Mouse (Mus musculus) heart, adult 9 months (tissue): Measurements from ENCODE around the gene Mdm4.
A peak's percentile ranks its signal among the peaks of the same experiment; 100 is the strongest.

Experiments
- DNase-seq, 2 experiments: peaks; one replicate each; pipeline ENCODE4 v3.0.0; 2022; ENCODE audit warnings: low spot score in 2 of 2

Mdm4 gene

DNA sequence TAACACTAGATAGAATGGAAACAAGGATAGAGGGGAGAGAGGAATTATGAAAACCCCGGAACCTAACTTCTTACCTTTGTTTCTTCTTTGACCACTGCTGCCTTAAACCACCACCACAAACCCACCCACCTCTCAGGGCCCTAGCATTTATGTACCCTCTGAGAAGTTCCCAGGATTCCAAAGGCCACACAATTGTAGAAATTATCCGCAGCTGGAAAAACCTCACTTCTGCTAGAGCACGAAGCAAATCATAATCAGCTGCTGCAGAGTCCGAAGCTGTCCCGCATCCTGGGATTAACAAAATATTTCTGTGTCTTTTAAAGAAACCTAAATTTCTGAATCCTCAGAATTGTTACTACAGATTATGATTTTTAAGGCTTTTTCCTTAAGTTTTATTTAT lies at the start of gene Mdm4:
TSS of gene Mdm4 (minus strand) at position 101 of the 400 bp plus-strand sequence.
- DNase-seq: no peak

DNA sequence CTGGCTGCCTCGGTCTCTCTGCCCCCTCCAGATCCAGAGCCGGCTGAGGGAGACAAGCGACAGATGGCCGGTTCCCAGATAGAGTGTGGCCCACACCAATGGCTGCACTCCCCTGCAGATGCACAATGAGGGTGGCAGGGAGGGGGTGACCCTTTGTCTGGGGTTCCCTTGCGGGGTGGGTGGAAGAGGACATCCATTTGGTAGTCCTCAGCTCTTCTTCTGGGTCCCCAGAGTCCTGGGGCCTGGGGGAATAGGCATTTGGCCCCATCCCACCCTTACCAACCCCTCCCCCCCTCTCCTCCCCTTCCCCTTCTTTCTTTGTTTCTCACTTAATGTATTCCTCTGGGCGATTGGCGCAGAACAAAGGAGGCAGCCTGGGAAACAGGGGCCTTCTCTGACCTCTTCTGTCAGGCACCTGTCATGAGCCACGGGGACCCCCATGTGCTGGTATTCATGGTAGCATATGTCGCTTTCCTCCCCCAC lies 49.8 kb upstream of the Mdm4 start:
- DNase-seq: no peak

DNA sequence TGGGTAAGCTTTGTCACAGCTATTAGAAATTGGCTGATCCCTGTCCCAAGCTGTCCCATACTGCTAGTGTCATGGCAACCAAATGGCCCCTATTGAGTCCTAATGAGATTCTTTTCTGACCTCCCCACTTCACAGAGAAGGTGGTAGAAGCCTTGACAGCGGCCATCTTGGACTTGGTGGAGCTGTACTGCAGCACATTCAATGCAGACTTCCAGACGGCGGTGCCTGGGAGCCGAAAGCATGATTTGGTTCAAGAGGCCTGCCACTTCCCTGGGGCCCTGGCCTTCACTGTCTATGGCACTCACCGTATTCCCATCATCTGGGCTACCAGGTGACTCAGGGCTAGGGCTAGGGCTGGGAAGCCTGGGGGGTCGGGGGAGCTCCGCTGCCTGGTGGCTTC lies 49.1 kb upstream of the Mdm4 start:
- DNase-seq: no peak

DNA sequence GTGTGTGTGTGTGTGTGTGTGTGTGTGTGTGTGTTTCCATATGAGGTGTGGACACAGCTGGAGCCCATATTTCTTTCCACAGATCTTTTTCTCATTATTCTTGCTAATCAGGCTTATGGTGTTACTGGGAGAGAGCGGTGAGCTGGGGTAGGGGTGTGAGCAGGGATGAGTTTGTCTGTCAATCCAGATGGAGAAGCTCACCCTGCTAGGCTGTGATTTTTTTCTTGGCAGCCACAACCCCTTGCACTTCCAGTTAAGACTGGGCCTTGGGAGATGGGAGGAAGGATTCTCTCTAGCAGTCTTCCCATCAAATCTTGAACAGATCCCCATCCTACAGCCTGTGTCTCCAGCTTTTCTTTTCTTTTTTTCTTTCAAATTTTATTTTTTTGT lies 48.0 kb upstream of the Mdm4 start:
- DNase-seq: peak in 1 of 2 experiments; percentile 34

DNA sequence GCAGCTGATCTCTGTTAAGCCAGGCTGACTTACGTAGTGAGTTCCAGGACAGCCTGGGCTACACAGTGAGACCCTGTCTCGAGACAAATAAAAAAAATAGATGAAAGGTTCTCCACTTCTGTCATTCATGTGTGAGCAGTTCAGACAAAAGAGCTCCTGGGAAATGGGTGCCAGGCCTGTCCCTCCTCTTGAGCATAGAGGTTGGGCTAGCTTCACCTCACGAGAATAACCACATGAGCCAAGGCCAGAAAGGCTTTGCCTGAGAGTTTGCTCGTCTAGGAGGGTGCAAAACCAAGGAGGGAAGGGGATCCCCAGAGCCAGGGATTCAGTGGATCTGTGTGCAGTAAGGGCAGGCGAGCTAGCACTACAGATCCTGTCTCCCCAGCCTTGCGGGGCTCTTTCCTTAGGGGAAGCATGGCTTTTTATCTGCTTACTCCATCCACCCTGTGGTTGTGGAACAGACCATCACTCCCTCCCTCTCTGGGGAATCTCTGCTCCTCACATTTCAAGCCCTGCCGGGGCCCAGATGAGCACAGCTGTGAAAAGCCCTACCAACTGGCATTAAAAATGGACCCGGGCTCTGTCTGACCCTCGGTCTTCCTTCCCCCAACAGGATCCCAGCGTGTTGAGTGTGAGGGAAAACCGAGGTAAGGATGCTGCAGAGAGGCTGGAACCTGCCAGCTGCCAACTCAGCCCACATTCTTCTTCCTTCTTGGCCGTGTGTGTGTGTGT lies 47.4 kb upstream of the Mdm4 start:
- DNase-seq: peak in 1 of 2 experiments; percentile 43

DNA sequence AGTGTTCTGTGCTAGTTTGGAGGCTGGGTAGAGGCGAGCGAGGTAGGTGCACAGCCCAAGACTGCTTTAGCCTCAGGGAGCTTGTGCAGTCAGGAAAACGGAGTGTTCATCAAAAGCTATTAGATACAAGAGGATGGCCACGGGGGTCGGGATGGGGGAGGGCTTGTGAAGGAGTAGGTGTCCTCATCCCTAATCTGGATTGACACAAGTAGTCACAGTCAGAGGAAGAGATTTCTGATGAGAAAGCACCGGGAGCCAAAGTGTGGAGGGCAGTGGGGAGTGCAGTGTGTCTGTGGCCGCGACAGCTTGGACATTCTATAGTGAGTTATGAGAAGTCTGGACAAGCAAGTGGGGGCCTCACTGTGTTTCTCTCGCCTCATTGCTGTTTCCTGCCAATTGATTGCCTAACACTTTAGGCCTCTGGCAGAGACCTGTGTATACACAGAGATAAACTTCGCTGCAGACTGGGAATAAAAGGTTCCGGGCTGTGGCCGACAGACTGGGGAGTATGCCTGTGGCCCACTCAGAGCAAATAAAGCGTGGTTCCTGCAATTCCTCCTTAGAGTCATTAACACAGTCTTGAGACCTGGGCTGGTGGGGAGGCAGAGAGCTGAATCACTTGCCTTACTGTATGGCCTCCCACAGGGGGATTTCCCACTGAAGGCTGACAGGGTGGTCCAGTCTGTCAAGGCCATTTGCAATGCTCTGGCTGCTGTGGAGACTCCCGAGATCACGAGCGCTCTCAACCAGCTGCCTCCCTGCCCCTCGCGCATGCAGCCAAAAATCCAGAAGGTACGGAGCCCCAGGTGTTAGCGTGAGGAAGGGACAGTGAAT lies 46.5 kb upstream of the Mdm4 start:
- DNase-seq: peak; percentile 73 to 77

DNA sequence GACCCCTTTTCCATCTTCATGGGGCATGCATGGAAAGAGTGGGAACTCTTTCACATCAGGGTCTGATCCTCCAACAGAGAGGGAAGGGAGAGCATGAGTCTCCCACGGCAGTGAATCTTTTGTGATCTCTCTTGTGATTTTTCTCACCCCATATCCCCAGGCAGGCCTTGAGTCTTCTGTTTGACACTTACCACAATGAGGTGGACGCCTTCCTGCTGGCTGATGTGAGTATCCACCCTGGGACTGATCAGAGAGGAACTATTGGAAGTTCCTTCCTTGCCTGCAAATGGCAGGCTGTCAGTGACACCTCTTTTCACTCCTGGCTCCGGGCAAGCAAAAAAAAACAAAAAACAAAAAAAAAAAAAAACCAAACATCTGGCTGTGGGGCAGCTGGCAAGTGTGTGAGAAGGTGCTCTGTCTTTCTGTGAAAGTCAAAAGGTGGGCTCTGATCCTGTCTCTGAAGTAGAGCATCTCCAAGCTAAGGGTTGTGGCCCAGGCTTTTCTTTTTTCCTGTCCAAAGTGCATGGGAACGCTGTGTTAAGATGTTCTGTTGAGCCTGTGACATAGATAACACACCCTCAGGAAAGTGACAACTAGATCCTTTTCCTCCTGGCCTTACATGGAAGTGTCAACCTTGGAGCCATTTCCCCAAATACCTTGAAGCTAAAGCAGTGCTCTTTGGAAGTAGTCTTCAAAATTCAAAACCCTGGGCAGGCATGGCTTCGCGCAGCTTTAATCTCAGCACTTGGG lies 45.5 kb upstream of the Mdm4 start:
- no peak for DNase-seq

DNA sequence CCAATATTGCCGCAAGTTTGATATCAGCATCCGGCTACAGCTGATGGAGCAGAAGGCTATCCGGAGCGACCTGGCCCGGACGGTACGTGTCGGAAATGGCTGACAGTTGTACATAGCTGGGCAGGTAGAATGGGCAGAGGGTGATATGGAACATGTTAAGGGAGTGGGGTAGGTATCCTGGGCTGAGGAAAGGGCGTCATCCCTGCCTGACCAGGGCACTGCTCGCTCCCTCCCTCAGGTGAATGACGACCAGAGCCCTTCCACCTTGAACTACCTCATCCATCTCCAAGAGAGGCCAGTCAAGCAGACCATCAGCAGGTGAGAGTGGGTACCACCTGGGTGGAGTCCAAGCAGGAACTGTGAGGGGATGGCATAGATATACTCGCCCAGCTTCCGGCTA lies 44.2 kb upstream of the Mdm4 start:
- no peak for DNase-seq

DNA sequence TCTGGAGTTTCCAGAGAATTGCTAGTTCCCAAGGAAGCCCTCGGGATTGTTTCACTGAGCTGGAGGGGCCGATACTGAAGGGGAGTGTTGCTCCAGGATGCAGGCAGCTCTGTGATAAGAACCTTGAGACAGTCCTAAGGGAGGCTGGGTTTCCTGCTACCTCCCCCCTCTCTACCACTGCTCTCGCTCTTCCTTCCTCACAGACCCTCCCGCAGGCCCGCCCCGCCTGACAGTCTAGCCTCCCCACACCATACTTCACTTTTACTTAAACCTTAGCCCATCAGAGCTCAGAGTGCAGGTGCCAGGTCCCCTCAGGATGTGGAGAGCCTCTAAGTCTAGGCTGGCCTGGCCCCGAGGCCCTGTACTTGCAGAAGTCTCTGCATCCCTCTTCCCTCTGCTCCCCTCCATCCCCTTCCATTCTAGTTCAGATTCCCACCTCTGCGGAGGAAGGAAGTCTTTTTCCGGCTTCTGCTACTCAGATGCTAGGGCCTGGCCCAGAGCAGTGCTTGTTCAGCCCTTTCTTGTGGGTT lies 43.0 kb upstream of the Mdm4 start:
- DNase-seq: peak; percentile 70 to 86

DNA sequence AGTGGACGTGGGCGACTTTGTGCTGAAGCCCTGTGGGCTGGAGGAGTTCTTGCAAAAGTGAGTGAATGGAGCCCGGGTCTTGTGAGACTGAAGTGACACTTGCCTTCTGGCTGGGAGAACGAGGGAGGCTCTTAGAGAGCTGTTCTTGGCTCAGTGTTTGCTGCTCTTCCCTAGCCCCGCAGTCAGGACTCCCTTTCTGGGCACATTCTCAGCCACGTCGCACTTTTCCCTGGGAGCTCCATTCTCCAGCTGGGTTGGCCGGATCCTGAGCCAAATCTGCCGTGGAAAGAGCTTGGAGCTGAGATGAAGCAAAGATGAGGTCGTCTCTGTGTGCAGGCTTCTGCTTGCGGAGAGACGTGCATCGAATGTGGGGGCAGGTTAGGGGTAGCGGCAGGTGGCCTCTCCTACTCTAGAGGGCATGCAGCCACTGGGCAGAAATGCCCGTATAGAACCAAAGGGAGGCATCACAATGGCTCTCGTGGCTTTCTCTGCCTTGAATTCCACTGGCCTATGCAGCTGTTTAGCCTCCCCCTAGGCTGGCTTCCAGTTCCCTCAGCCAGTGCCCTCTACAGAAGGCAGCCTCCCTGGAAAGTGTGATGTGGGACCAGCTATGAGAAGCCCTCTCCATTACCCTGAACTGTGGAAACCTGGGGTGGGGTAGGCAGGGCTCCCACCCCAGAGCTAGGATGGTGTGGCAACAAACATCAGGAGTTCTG lies 41.5 kb upstream of the Mdm4 start:
- peak in 1 of 2 experiments; percentile 61 for DNase-seq

DNA sequence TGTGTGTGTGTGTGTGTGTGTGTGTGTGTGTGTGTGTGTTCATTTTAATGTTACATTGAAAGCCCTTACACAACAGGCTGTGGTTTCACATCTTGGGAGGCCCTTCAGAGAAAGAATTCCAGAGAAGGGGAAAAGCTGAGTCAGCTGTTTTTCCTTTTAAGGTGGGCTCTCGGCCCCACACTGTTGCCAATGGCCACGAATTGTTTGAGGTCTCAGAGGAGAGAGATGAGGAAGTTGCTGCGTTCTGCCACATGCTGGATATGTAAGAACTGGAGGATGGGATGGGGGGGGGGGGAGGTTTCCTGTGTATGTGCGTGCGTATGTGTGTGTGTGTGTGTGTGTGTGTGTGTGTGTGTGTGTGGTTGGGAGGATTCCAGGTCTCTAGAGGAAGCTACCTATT lies 39.8 kb upstream of the Mdm4 start:
- no peak for DNase-seq

DNA sequence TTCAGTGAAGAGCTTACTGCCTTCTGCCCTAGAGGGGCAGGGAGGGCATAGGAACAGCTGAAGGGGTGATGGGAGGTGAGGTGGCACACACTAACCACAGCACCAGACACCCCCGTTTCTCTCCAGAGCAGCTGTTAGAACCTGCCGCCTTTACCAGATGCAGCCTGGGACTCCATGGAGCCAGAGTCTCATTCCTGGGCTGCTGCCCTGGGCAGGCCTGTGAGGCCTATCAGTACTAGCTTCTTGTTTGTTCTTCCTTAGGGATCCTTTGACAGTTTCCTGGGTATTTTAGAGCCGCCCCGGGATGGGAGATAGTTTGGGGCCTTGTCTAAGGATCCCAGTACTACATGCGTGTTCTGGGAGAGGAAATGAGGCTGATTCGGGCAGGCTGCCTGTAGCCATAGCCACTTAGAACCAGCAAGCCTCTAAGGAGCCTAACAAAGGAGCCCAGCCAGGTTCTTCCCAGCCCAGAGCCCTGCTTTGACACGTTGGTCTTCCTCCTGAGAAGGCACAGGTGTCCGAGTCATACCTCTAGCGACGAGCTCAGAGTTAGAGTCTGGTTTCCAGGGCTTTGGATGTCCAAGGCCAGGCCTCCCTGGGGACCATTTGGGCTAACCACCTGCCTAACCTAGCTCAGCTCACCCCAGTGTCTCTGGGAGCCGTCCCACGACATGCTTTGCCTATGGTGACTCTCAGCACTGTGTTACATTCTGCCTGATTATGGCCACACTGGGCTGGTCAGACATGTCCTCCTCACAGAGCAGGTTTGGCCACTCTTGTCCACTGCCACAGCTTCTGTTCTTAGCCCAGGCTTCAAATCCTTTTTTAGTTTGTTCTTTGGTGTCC lies 39.1 kb upstream of the Mdm4 start:
- DNase-seq: peak in 1 of 2 experiments; percentile 50

DNA sequence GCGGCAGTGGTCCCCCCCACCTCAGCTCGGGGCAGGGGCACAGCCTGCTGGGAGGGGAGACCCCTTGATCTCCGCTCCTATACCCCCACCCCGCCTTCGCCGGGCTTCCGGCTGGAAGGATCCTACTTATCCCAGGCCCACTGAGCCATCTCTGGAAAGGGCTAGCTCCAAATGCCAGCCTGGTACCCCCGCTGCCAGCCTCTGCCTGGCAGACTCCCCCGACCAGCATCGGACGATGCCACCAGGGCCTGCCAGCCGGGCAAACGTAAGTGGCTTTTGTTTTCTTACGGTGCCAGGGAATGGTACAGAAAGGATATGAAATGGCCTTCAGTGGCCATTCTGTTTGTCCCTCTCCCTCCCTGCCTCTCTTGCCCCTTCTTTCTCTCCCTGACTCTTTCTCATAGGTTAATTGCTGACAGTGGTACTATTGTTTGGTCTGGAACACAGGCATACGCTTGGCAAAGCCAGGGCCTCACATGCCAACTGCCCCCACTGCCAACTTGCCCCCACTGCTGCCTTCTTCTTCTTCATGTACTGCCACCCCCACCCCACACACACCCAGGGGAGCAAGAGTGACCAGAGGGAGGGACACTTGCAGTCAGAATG lies 38.4 kb upstream of the Mdm4 start:
- DNase-seq: no peak

DNA sequence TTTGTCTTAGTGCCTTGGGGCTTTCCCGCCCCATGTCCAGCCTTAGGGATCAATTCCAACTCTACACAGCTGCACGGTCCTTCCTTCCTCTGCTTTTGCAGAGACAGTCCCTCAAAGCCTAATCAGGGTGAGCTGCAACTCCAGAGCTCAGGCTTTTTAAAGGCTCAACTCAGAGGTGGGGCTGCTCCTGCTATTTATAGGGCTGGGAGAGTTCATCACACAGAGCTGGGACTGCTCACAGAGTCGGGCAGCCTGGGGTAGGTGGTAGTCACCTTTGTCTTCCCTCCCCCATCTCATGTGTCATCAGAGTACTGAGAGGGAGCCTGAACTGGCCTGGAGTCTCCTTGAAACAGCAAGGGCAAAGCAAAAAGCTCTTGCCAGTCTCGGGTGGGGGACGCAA lies 37.9 kb upstream of the Mdm4 start:
- DNase-seq: peak; percentile 83 to 87

DNA sequence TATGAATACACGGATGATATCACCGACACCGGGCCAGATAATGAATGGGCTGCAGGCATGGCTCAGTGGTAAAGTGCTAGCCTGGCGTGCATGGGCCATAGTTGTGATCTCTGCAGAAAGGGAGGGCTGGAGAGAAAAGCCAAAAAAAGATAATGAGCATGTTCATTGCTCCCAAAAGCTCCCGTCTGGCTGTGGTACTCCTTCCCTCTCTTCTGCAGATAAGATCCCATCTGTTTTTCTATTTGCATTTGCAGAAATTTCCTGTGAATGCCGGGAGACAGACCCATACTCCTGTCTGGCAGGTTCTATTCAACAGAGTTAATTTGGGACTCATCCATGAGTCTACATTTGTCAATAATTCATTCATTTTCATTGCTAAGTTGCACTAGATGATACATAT lies 32.8 kb upstream of the Mdm4 start:
- no peak for DNase-seq

DNA sequence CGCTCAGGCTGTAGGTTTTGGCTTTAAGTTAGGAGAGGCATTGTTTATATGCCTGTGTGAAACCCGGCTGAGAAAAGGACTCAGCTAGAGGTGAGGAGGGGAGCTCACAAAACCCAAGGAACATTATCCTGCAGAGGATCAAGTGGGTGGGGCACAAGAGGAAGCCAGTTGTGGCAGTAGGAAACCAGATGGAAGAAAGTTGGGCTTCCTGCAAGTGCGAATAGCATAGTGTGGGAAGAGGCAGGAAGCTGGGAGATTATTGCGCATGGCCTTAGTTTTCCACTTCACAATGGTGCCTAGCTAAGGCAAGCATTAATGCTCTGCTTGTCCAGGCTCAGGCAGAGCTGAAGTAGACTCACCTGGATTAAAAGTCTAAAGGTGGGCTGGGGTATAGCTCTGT lies 30.3 kb upstream of the Mdm4 start:
- DNase-seq: no peak

DNA sequence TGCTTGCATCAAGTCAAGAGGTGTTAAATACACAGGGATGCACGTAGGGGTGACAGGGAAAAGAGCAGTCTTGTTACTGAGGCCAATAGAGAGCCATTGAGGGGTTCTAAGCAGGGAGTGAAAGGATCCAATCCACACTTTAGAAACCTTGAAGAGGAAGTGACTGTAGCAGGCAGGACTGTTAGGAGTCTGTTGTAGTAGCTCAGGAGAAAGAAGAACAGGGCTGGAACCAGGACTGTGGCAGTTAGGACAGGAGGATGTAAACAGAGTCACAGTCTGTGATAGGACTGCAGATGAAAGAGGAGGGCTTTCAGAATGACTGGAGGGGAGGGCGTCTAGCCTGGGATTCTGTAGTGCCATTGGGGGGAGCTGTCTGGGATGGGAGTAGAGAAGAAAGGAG lies 29.2 kb upstream of the Mdm4 start:
- no peak for DNase-seq

DNA sequence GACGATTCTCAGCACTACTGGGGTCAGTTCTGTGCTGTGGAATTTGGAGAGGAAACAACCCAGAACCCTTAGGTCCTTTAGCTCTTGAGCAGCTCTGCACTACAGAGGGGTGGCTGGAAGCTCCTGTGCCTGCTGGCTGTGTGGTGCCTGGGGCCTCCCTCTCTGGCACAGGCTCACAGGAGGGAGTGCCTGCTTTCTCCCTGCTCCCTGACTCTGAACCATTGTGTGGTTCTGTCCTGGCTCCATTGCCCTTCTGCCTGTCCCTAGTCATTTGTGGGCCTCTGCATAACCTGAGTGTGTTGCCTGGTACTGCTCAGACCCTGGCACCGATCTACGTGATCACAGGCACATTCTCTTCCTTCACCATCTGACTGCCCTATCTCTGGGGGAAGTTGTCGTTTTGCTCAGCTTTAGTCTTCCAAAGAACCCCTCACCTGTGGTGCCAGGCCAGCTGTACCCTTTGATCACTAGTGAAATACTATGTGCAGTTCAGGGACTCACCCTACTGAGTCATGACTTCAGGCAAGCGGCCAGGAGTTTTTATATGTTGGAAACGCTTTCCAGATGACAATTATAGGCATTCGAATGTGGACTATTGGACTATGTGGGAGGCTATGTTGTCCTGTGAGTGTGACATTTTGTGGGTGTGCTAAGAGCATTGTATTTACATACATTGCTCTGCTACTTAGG lies 27.1 kb upstream of the Mdm4 start:
- no peak for DNase-seq

DNA sequence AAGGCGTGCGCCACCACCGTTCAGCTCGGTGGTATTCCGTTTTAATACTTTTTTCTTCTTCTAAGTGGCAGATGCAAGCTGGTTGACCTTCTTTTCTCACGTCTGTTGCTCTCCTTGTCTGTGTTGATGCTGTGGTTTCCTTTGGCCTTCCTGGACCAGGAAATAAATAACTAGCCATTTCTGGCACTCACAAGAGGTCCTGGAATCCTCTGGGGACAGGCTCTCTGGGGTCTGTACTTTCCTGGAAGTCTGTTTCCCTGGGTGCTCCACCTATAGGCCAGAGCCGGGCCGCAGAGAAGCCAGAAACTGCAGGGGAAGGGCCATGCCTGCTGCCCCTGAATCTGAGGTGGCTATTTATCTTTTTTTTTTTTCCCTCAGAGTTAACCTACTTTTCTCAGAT lies 24.0 kb upstream of the Mdm4 start:
- peak in 1 of 2 experiments; percentile 58 for DNase-seq
